Mouse (Mus musculus) lung, postnatal 0 days (tissue): ENCODE measurements around the gene Pdxk. TPM values are rescaled to one million over a fixed set of nuclear protein-coding genes. Genes with fewer than 3 reads are reported as not detected.
"Not testable (repeated sequence)": the region's sequence is repeated elsewhere in the genome, so short reads cannot be mapped to it uniquely, and the experiment has no call there.

Experiments
- ATAC-seq: fragments of 200-750 bp; cut with Nextera tagmentation; 2 replicates; pipeline ENCODE4 v1.8.0; 2017; ENCODE audit warnings: moderate library complexity
- DNase-seq: peaks from one replicate; pipeline ENCODE4 v3.0.0-alpha.2; 2016; ENCODE audit warnings: low spot score
- H3K27ac ChIP-seq: fragments of 300-500 bp; sonication (generic); 2 replicates; pipeline ENCODE4 v1.5.1; 2014; ENCODE audit warnings: antibody characterized with exemption, mild to moderate bottlenecking, low read length, mixed read lengths
- H3K27me3 ChIP-seq: fragments of 300-500 bp; sonication (generic); replicated peaks from 2 replicates; pipeline ENCODE4 v1.6.1; 2014; ENCODE audit warnings: low read length, mixed read lengths; ENCODE audit not compliant: insufficient read depth
- H3K36me3 ChIP-seq: fragments of 300-500 bp; sonication (generic); 2 replicates; pipeline ENCODE4 v1.6.1; 2014; ENCODE audit warnings: low read length, mixed read lengths; ENCODE audit not compliant: insufficient read depth
- H3K4me1 ChIP-seq: fragments of 300-500 bp; sonication (generic); 2 replicates; pipeline ENCODE4 v1.6.1; 2014; ENCODE audit warnings: antibody characterized with exemption, low read depth, low read length, mixed read lengths; ENCODE audit not compliant: insufficient read depth
- H3K4me2 ChIP-seq: fragments of 300-500 bp; sonication (generic); replicated peaks from 2 replicates; pipeline ENCODE4 v1.6.1; 2014; ENCODE audit warnings: low read depth, mild to moderate bottlenecking, low read length, moderate library complexity, mixed read lengths
- H3K4me3 ChIP-seq: fragments of 300-500 bp; sonication (generic); 2 replicates; pipeline ENCODE4 v1.5.1; 2014; ENCODE audit warnings: low read depth, low read length
- H3K9ac ChIP-seq: fragments of 300-500 bp; sonication (generic); replicated peaks from 2 replicates; pipeline ENCODE4 v1.6.1; 2014; ENCODE audit warnings: low read depth, mild to moderate bottlenecking
- H3K9me3 ChIP-seq: fragments of 300-500 bp; sonication (generic); 2 replicates; pipeline ENCODE4 v1.6.1; 2016; ENCODE audit warnings: low read length, mixed read lengths
- CTCF ChIP-seq: IDR thresholded peaks from 2 replicates; pipeline ENCODE4 v1.5.1; 2016; ENCODE audit warnings: antibody characterized with exemption, mild to moderate bottlenecking
- EP300 ChIP-seq: IDR thresholded peaks from 2 replicates; pipeline ENCODE4 v1.6.1; 2016; ENCODE audit warnings: antibody characterized with exemption, mild to moderate bottlenecking, control low read depth
- WGBS: fragments of 180-500 bp; shearing (Covaris S2); extraction: QIAGEN DNeasy Blood & Tissue Kit; methylation state at CpG from one replicate; pipeline ENCODE4 v1.1.7; 2014; 5-methylcytosine and 5-hydroxymethylcytosine counted together
- polyA plus RNA-seq: library from polyadenylated mRNA; unstranded; fragments of >200 nt; fragmentation: Nextera tagmentation; extraction: Ambion mirVana; gene quantifications from 2 replicates; pipeline ENCODE4 v1.2.1, GENCODE M21; 2015

The Pdxk gene
- polyA plus RNA-seq = 4.7 and 4.9 TPM in 2 replicates

- Histone ChIP-seq H3K4me1 (peaks cover 5% of the 10 kb centered on the region; the same call in 1 of the 2 replicates), H3K9ac (peak within 1 kb of the TSS; percentile 42), H3K27me3 (no peaks in the 10 kb centered on the region), H3K4me3 (peak within 1 kb of the TSS; percentile 56), H3K27ac (no peak within 1 kb of the TSS), H3K36me3 (no peaks in the 10 kb centered on the region), H3K9me3 (no peaks in the 10 kb centered on the region), H3K4me2 (peak within 1 kb of the TSS; percentile 97)
- TF ChIP-seq CTCF = no peak
- TF ChIP-seq EP300 = no peak
- under 1% methylated on average over 32 of the region's 35 CpGs for WGBS
- peak; percentile 94 for ATAC-seq
- DNase-seq = peak; percentile 92
These were observed at the start of gene Pdxk for GRCm38 (mm10) chr10:78464792-78465207. Pdxk (minus strand) TSS chr10:78464975.

GRCm38 (mm10) chr10:78502986-78503733 lies 38.4 kb upstream of the Pdxk start:
- no peak for ATAC-seq
- H3K27me3 ChIP-seq = no peaks in the 10 kb centered on the region
- H3K9ac ChIP-seq = no peak overlapping the region
- TF ChIP-seq EP300 = no peak
- TF ChIP-seq CTCF = no peak
- H3K9me3 ChIP-seq = no peaks in the 10 kb centered on the region
- WGBS = 70% methylated on average over 6 of the region's 6 CpGs
- H3K4me1 ChIP-seq = no peaks in the 10 kb centered on the region
- H3K4me2 ChIP-seq = no peak overlapping the region
- no peak overlapping the region for H3K27ac ChIP-seq
- no peak for DNase-seq
- no peak overlapping the region for H3K4me3 ChIP-seq
- H3K36me3 ChIP-seq = no peaks in the 10 kb centered on the region

- DNase-seq = peak; percentile 83
- Histone ChIP-seq H3K36me3 (no peaks in the 10 kb centered on the region), H3K27me3 (no peaks in the 10 kb centered on the region), H3K27ac (no peak overlapping the region), H3K4me3 (peak overlapping the region; percentile 21; the same call in 1 of the 2 replicates), H3K9ac (no peak overlapping the region), H3K4me2 (peak overlapping the region; percentile 53), H3K4me1 (no peaks in the 10 kb centered on the region), H3K9me3 (no peaks in the 10 kb centered on the region)
- ATAC-seq = peak; percentile 88
- 9% methylated on average over 26 of the region's 26 CpGs for WGBS
- TF ChIP-seq CTCF (peak; percentile 95), EP300 (no peak)
These were observed 22.8 kb upstream of the Pdxk start for GRCm38 (mm10) chr10:78487431-78488086.

GRCm38 (mm10) chr10:78486871-78487270 lies 22.1 kb upstream of the Pdxk start:
- no peak for TF ChIP-seq EP300
- TF ChIP-seq CTCF = no peak
- WGBS = 66% methylated on average over 5 of the region's 5 CpGs
- Histone ChIP-seq H3K9me3 (no peaks in the 10 kb centered on the region), H3K27me3 (no peaks in the 10 kb centered on the region), H3K27ac (no peak overlapping the region), H3K4me1 (no peaks in the 10 kb centered on the region), H3K4me3 (no peak overlapping the region), H3K9ac (no peak overlapping the region), H3K4me2 (no peak overlapping the region), H3K36me3 (no peaks in the 10 kb centered on the region)
- ATAC-seq (no peak), DNase-seq (no peak)

GRCm38 (mm10) chr10:78485369-78485768 lies 20.6 kb upstream of the Pdxk start:
- WGBS = 40% methylated on average over 2 of the region's 2 CpGs

GRCm38 (mm10) chr10:78481928-78482499 lies 17.2 kb upstream of the Pdxk start:
- no peak for TF ChIP-seq EP300
- TF ChIP-seq CTCF = peak; percentile 49
- H3K27me3 ChIP-seq = no peaks in the 10 kb centered on the region
- H3K36me3 ChIP-seq = no peaks in the 10 kb centered on the region
- H3K9ac ChIP-seq = 0 out of 2 replicates have a peak overlapping the region, but pooled peaks have one; percentile 19
- 1% methylated on average over 35 of the region's 35 CpGs for WGBS
- H3K27ac ChIP-seq = no peak overlapping the region
- H3K4me2 ChIP-seq = peak overlapping the region; percentile 78
- H3K4me3 ChIP-seq = peak overlapping the region; percentile 38
- DNase-seq (peak; percentile 70), ATAC-seq (peak; percentile 90)
- H3K4me1 ChIP-seq = no peaks in the 10 kb centered on the region
- no peaks in the 10 kb centered on the region for H3K9me3 ChIP-seq

More at GRCm38 (mm10) chr10:78485369-78485768, 20.6 kb upstream of the Pdxk start:
- not testable (repeated sequence) for H3K4me3 ChIP-seq, H3K9ac ChIP-seq, H3K27ac ChIP-seq, H3K9me3 ChIP-seq, H3K36me3 ChIP-seq, H3K4me2 ChIP-seq, DNase-seq, ATAC-seq, H3K4me1 ChIP-seq, H3K27me3 ChIP-seq
